Mouse (Mus musculus) forebrain, embryonic 11.5 days (tissue): Measurements from ENCODE around the gene Cdh22. TPM values are rescaled to one million over a fixed set of nuclear protein-coding genes. Genes with fewer than 3 reads are reported as not detected.
A peak's percentile ranks its signal among the peaks of the same experiment; 100 is the strongest.

ENCODE experiments used
- ATAC-seq: fragments of 200-750 bp; cut with Nextera tagmentation; replicated peaks from 2 replicates; pipeline ENCODE4 v1.8.0; 2017; ENCODE audit warnings: moderate TSS enrichment; ENCODE audit not compliant: low FRiP score
- DNase-seq: peaks from one replicate; pipeline ENCODE4 v3.0.0-alpha.2; 2017; ENCODE audit warnings: low spot score
- H3K27ac ChIP-seq: fragments of 300-500 bp; sonication (generic); 2 replicates; pipeline ENCODE4 v1.5.1; 2014; ENCODE audit warnings: low read depth, low read length
- H3K27me3 ChIP-seq: fragments of 300-500 bp; sonication (generic); 2 replicates; pipeline ENCODE4 v1.6.1; 2014; ENCODE audit warnings: mild to moderate bottlenecking, low read length, mixed read lengths; ENCODE audit not compliant: control insufficient read depth, insufficient read depth
- H3K36me3 ChIP-seq: fragments of 300-500 bp; sonication (generic); 2 replicates; pipeline ENCODE4 v1.6.1; 2014; ENCODE audit warnings: mild to moderate bottlenecking, low read length, moderate library complexity, mixed read lengths; ENCODE audit not compliant: control insufficient read depth, insufficient read depth
- H3K4me1 ChIP-seq: fragments of 300-500 bp; sonication (generic); replicated peaks from 2 replicates; pipeline ENCODE4 v1.6.1; 2014; ENCODE audit warnings: low read length, mixed read lengths; ENCODE audit not compliant: control insufficient read depth, insufficient read depth
- H3K4me2 ChIP-seq: fragments of 300-500 bp; sonication (generic); 2 replicates; pipeline ENCODE4 v1.6.1; 2014; ENCODE audit warnings: low read depth, mild to moderate bottlenecking, low read length, moderate library complexity, mixed read lengths; ENCODE audit not compliant: severe bottlenecking
- H3K4me3 ChIP-seq: fragments of 300-500 bp; sonication (generic); 2 replicates; pipeline ENCODE4 v1.5.1; 2014; ENCODE audit warnings: low read depth, low read length
- H3K9ac ChIP-seq: fragments of 300-500 bp; sonication (generic); 2 replicates; pipeline ENCODE4 v1.6.1; 2014; ENCODE audit warnings: low read length
- H3K9me3 ChIP-seq: fragments of 300-500 bp; sonication (generic); 2 replicates; pipeline ENCODE4 v1.6.1; 2016; ENCODE audit warnings: low read length, mixed read lengths; ENCODE audit not compliant: control insufficient read depth
- WGBS: fragments of 180-500 bp; shearing (Covaris S2); extraction: QIAGEN DNeasy Blood & Tissue Kit; methylation state at CpG from one replicate; pipeline ENCODE4 v1.1.7; 2014; 5-methylcytosine and 5-hydroxymethylcytosine counted together
- polyA plus RNA-seq: library from polyadenylated mRNA; unstranded; fragments of >200 nt; fragmentation: Nextera tagmentation; extraction: Ambion mirVana; gene quantifications from 2 replicates; pipeline ENCODE4 v1.2.1, GENCODE M21; 2014

The Cdh22 gene
- polyA plus RNA-seq, 1 experiment from 2014 or later, result 6.2 TPM

DNA sequence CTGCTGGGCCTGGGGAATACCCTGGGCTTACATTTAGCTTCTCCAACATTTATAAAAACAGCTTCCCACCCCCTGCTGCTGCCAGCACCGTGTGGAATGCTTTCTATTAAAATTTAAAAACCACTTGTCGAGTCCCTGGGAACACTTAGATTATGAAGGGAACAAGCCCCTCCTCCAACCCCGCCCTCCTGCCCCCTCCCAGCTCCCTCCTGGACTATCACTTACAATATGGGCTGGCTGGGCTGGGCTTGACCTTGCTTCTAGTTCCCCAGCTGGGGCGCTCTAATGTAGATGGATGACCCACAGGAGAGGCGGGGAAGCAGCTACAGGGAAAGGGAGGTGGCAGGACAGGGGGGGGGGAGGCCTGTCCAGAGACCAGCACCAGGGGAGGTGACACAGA is 72.4 kb downstream of the Cdh22 start:
- Histone ChIP-seq H3K4me1 (peaks cover 17% of the 10 kb centered on the region), H3K9ac (no peak overlapping the region), H3K4me3 (no peak overlapping the region), H3K27me3 (peaks cover 2% of the 10 kb centered on the region; the same call in 1 of the 2 replicates), H3K4me2 (no peak overlapping the region), H3K36me3 (no peaks in the 10 kb centered on the region), H3K9me3 (no peaks in the 10 kb centered on the region), H3K27ac (no peak overlapping the region)
- ATAC-seq (no peak), DNase-seq (no peak)
- WGBS, result 12% methylated on average over 5 of the region's 5 CpGs

DNA sequence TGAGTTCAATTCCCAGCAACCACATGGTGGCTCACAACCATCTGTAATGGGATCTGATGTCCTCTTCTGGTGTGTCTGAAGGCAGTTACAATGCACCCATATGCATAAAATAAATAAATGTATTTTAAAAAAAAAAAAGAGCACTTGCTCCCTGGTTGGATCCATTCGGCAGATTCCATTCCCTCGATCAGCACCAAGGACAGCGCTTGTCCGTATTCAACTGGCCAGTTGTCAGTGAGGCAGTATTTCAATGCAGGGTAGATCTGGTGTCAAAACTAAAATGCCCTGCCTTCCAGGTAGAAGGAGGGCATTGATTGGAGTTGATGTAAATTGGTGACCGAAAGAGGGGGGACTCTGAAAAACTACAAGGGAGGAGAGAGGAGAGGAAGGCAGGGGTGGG is 74.2 kb downstream of the Cdh22 start:
- Histone ChIP-seq H3K4me3 (no peak overlapping the region), H3K36me3 (no peaks in the 10 kb centered on the region), H3K9ac (no peak overlapping the region), H3K4me1 (peaks cover 10% of the 10 kb centered on the region), H3K27me3 (no peaks in the 10 kb centered on the region), H3K4me2 (no peak overlapping the region), H3K27ac (no peak overlapping the region), H3K9me3 (no peaks in the 10 kb centered on the region)
- no peak for ATAC-seq
- 15% methylated on average over 5 of the region's 5 CpGs for WGBS
- peak; percentile 79 for DNase-seq

DNA sequence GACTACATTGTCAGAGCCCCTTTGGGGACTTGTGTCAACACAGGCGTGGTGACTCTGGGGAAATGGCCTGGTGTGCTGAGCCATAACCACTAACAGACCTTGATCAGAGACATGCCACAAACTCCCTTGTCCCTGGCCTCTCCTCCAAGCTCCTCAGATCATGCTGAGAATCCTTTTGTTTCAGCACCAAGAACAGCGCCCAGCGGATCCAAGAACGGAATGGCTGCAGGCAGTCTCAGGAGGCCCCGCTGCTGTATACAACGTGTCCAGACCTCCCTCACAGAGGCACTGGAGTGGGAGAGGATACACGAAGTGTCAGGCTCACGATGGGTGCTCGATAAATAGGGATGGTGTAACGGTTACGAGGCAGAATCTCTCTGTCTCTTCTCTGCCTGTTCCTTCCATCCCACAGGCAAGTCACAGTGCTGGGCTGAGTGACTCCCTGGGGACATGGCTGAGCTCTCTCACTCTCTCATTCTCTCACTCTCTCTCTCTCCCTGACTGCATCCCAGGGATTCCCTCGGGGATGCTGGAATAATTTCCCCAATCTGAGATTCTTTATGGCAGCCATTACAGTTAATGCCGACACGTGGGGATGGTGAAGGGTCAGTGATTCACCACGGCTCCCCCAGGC is 75.5 kb downstream of the Cdh22 start:
- peaks cover 10% of the 10 kb centered on the region for H3K4me1 ChIP-seq
- peak overlapping the region; percentile 15; the same call in 1 of the 2 replicates for H3K27ac ChIP-seq
- H3K4me3 ChIP-seq, result no peak overlapping the region
- ATAC-seq (no peak), DNase-seq (peak; percentile 81)
- no peak overlapping the region for H3K4me2 ChIP-seq
- H3K27me3 ChIP-seq, result no peaks in the 10 kb centered on the region
- H3K9ac ChIP-seq, result no peak overlapping the region
- H3K36me3 ChIP-seq, result no peaks in the 10 kb centered on the region
- H3K9me3 ChIP-seq, result no peaks in the 10 kb centered on the region
- whole genome bisulfite sequencing, result 15% methylated on average over 15 of the region's 15 CpGs

GRCm38 (mm10) chr2:165158317-165158716 is 76.3 kb downstream of the Cdh22 start:
- Histone ChIP-seq H3K9me3 (no peaks in the 10 kb centered on the region), H3K4me2 (no peak overlapping the region), H3K4me1 (peaks cover 10% of the 10 kb centered on the region), H3K27me3 (no peaks in the 10 kb centered on the region), H3K9ac (no peak overlapping the region; the same call in 1 of the 2 replicates), H3K4me3 (no peak overlapping the region), H3K27ac (no peak overlapping the region), H3K36me3 (no peaks in the 10 kb centered on the region)
- DNase-seq, result no peak
- ATAC-seq, result no peak
- WGBS, result 50% methylated on average over 4 of the region's 4 CpGs

GRCm38 (mm10) chr2:165157900-165158299 is 76.8 kb downstream of the Cdh22 start:
- ATAC-seq (no peak), DNase-seq (no peak)
- Histone ChIP-seq H3K4me1 (peaks cover 10% of the 10 kb centered on the region), H3K4me2 (no peak overlapping the region), H3K27ac (no peak overlapping the region), H3K36me3 (no peaks in the 10 kb centered on the region), H3K9ac (no peak overlapping the region; the same call in 1 of the 2 replicates), H3K9me3 (no peaks in the 10 kb centered on the region), H3K27me3 (no peaks in the 10 kb centered on the region), H3K4me3 (no peak overlapping the region)
- WGBS, result 62% methylated on average over 11 of the region's 11 CpGs

DNA sequence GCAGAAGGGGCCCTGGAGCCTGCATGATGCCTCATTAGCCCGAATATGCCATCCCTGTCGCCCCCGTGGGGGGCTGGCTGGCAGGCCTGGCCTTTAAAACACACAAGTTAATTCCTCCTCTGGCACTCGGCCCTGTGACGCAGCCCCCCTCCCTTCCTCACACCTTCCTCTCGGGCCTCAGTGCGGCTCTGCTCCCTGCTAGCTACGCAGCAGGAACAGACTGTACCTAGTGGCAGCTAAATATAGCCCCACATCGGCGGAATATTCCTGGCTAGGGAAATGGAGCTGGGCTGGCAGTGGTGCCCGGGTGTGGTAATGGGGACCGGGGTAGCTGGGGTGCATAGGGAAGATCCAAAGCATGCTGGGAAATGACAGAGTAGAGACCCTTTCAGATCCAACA is 81.6 kb downstream of the Cdh22 start:
- Histone ChIP-seq H3K27me3 (no peaks in the 10 kb centered on the region), H3K27ac (no peak overlapping the region), H3K4me2 (no peak overlapping the region), H3K36me3 (no peaks in the 10 kb centered on the region), H3K4me3 (no peak overlapping the region), H3K4me1 (peaks cover 3% of the 10 kb centered on the region; the same call in 1 of the 2 replicates), H3K9ac (no peak overlapping the region), H3K9me3 (no peaks in the 10 kb centered on the region)
- no peak for ATAC-seq
- 58% methylated on average over 12 of the region's 12 CpGs for WGBS
- DNase-seq, result no peak

DNA sequence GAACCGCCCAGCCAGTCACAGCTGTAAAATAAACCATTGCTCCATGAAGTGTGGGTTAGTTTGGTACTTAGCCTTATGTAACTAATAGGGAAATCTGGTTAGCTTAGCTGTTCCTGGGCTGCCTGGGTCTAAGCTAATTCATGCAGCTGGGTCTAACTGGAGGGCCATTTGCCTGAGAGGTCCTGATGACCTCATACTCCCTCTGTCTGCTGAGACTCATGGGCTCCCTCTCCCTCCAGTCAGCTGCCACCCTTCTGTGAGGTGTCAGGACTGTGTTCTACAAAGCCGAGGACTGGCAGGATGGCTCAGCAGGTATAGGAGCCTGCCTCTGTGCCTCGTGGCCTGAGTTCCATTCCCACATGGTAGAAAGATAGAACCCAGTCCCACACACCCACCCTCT is 84.9 kb downstream of the Cdh22 start:
- H3K9ac ChIP-seq, result no peak overlapping the region
- no peaks in the 10 kb centered on the region; the same call in 1 of the 2 replicates for H3K4me1 ChIP-seq
- no peak for DNase-seq
- no peaks in the 10 kb centered on the region for H3K36me3 ChIP-seq
- no peak for ATAC-seq
- no peaks in the 10 kb centered on the region for H3K9me3 ChIP-seq
- 76% methylated on average over 3 of the region's 3 CpGs for WGBS
- H3K27ac ChIP-seq, result no peak overlapping the region
- H3K4me2 ChIP-seq, result no peak overlapping the region
- no peak overlapping the region for H3K4me3 ChIP-seq
- no peaks in the 10 kb centered on the region for H3K27me3 ChIP-seq

GRCm38 (mm10) chr2:165145821-165146220 is 88.8 kb downstream of the Cdh22 start:
- ATAC-seq (no peak), DNase-seq (no peak)
- peaks cover 7% of the 10 kb centered on the region; the same call in 1 of the 2 replicates for H3K4me1 ChIP-seq
- H3K4me3 ChIP-seq, result no peak overlapping the region
- no peak overlapping the region for H3K9ac ChIP-seq
- no peaks in the 10 kb centered on the region for H3K27me3 ChIP-seq
- H3K36me3 ChIP-seq, result no peaks in the 10 kb centered on the region
- no peaks in the 10 kb centered on the region for H3K9me3 ChIP-seq
- 83% methylated on average over 13 of the region's 13 CpGs for WGBS
- no peak overlapping the region for H3K27ac ChIP-seq
- no peak overlapping the region for H3K4me2 ChIP-seq

DNA sequence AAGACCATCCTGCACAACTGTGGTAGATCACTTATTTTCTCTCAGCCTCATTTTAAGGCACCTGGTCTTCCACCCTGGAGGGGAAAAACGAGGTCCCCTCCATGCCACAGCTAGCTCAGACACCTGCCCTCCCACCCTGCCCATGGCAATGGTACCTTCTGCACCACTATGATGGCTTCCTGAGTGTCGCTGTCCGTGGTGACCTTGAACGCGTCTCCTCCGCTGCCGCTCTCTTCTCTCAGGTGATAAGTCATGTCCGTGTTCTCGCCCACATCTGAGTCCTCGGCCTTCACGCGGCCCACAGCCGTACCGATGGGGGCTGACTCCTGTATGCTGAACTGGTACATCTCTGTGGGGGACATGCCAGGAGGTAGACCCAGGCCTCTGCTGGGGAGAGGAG is 91.2 kb downstream of the Cdh22 start:
- no peak for ATAC-seq
- Histone ChIP-seq H3K27me3 (no peaks in the 10 kb centered on the region), H3K4me3 (no peak overlapping the region), H3K36me3 (no peaks in the 10 kb centered on the region), H3K9me3 (no peaks in the 10 kb centered on the region), H3K27ac (no peak overlapping the region), H3K9ac (no peak overlapping the region), H3K4me1 (peaks cover 23% of the 10 kb centered on the region), H3K4me2 (no peak overlapping the region)
- no peak for DNase-seq
- WGBS, result 75% methylated on average over 14 of the region's 14 CpGs
